Mouse (Mus musculus): ENCODE results near the gene Zfp991.
"Not testable (repeated sequence)": the region's sequence is repeated elsewhere in the genome, so short reads cannot be mapped to it uniquely, and the experiment has no call there.

Gene Zfp991

GRCm38 (mm10) chr4:147131837-147132459 is at the start of gene Zfp991:
TSS of gene Zfp991 (plus strand) at chr4:147132038.
- DNase-seq (ENCODE audit: low read depth in 1 of 2, low spot score in 2 of 2), result not testable (repeated sequence)

GRCm38 (mm10) chr4:147095641-147096040 is 36.2 kb upstream of the Zfp991 start:
- DNase-seq (ENCODE audit: low read depth in 1 of 2, low spot score in 2 of 2), result not testable (repeated sequence)

GRCm38 (mm10) chr4:147101666-147102626 is 29.9 kb upstream of the Zfp991 start:
- not testable (repeated sequence) for DNase-seq (ENCODE audit: low read depth in 1 of 2, low spot score in 2 of 2)

- not testable (repeated sequence) for DNase-seq (ENCODE audit: low read depth in 1 of 2, low spot score in 2 of 2)
Observed at GRCm38 (mm10) chr4:147103814-147104213, 28.0 kb upstream of the Zfp991 start.

- DNase-seq (ENCODE audit: low read depth in 1 of 2, low spot score in 2 of 2), result not testable (repeated sequence)
Observed at GRCm38 (mm10) chr4:147117839-147118238, 14.0 kb upstream of the Zfp991 start.

GRCm38 (mm10) chr4:147122286-147122685 is 9.6 kb upstream of the Zfp991 start:
- DNase-seq (ENCODE audit: low read depth in 1 of 2, low spot score in 2 of 2), result not testable (repeated sequence)

- DNase-seq (ENCODE audit: low read depth in 1 of 2, low spot score in 2 of 2), result not testable (repeated sequence)
Observed at GRCm38 (mm10) chr4:147123797-147124196, 8.0 kb upstream of the Zfp991 start.

GRCm38 (mm10) chr4:147124400-147125306 is 7.2 kb upstream of the Zfp991 start:
- DNase-seq (ENCODE audit: low read depth in 1 of 2, low spot score in 2 of 2), result not testable (repeated sequence)

- DNase-seq (ENCODE audit: low read depth in 1 of 2, low spot score in 2 of 2), result not testable (repeated sequence)
Observed at GRCm38 (mm10) chr4:147125326-147125725, 6.5 kb upstream of the Zfp991 start.

GRCm38 (mm10) chr4:147125870-147126269 is 6.0 kb upstream of the Zfp991 start:
- not testable (repeated sequence) for DNase-seq (ENCODE audit: low read depth in 1 of 2, low spot score in 2 of 2)

- DNase-seq (ENCODE audit: low read depth in 1 of 2, low spot score in 2 of 2), result not testable (repeated sequence)
Observed at GRCm38 (mm10) chr4:147126435-147126834, 5.4 kb upstream of the Zfp991 start.

GRCm38 (mm10) chr4:147127137-147127536 is 4.7 kb upstream of the Zfp991 start:
- DNase-seq (ENCODE audit: low read depth in 1 of 2, low spot score in 2 of 2), result not testable (repeated sequence)

- not testable (repeated sequence) for DNase-seq (ENCODE audit: low read depth in 1 of 2, low spot score in 2 of 2)
Observed at GRCm38 (mm10) chr4:147128152-147128551, 3.7 kb upstream of the Zfp991 start.

GRCm38 (mm10) chr4:147133596-147133995 is 1.8 kb downstream of the Zfp991 start:
- not testable (repeated sequence) for DNase-seq (ENCODE audit: low read depth in 1 of 2, low spot score in 2 of 2)

- DNase-seq (ENCODE audit: low read depth in 1 of 2, low spot score in 2 of 2), result not testable (repeated sequence)
Observed at GRCm38 (mm10) chr4:147141757-147142156, 9.9 kb downstream of the Zfp991 start.

- DNase-seq (ENCODE audit: low read depth in 1 of 2, low spot score in 2 of 2), result not testable (repeated sequence)
Observed at GRCm38 (mm10) chr4:147165282-147165681, 33.4 kb downstream of the Zfp991 start.

- not testable (repeated sequence) for DNase-seq (ENCODE audit: low read depth in 1 of 2, low spot score in 2 of 2)
Observed at GRCm38 (mm10) chr4:147170547-147170946, 38.7 kb downstream of the Zfp991 start.

GRCm38 (mm10) chr4:147171557-147171956 is 39.7 kb downstream of the Zfp991 start:
- DNase-seq (ENCODE audit: low read depth in 1 of 2, low spot score in 2 of 2), result not testable (repeated sequence)

GRCm38 (mm10) chr4:147176279-147176880 is 44.5 kb downstream of the Zfp991 start:
- DNase-seq (ENCODE audit: low read depth in 1 of 2, low spot score in 2 of 2), result not testable (repeated sequence)

- not testable (repeated sequence) for DNase-seq (ENCODE audit: low read depth in 1 of 2, low spot score in 2 of 2)
Observed at GRCm38 (mm10) chr4:147181141-147181685, 49.4 kb downstream of the Zfp991 start.

Data from monocyte, adult 2 months (primary cell).